Mouse (Mus musculus) liver, postnatal 0 days (tissue): ENCODE measurements around the gene Mbtd1.

Experiments
- CTCF ChIP-seq: sonication (generic); IDR thresholded peaks from 2 replicates; pipeline ENCODE4 v1.5.1; 2016; ENCODE audit warnings: antibody characterized with exemption, low read depth
- EP300 ChIP-seq: IDR thresholded peaks from 2 replicates; pipeline ENCODE4 v1.6.1; 2016; ENCODE audit warnings: antibody characterized with exemption, low read depth, mild to moderate bottlenecking

DNA sequence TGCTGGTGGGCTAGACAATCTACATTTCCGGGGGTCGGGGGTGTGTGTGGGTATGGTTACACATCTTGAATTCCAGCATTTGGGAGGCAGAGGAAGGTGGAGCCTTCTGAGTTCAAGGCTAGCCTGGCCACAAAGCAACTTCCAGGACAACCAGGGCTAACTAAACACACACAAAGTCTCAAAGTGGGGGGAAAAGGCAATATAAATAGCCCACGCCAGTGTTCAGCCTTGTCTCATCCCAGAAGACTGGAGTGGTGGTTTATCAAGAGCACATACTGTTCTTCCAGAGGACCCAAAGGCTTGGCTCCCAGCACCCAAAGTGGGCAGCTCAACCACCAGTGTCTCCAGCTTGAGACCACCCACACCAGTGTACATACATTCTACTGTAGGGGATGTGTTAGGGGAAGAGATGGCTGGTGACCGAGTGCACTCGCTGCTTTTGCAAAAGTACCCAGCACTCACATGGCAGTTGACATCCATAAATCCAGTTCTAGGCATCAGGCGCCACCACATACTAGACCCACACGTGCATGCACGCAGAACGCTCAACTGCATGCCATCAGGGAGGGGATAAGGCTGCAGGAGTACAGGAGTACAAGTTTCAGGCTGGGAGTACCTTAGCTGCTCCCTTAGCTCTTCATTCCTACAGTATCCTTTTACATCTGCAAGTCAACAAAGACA lies 63.4 kb downstream of the Mbtd1 start:
- no peak for TF ChIP-seq CTCF
- no peak for TF ChIP-seq EP300
